19 mouse cellular contexts compared by ENCODE assay signal in the genomic region with DNA sequence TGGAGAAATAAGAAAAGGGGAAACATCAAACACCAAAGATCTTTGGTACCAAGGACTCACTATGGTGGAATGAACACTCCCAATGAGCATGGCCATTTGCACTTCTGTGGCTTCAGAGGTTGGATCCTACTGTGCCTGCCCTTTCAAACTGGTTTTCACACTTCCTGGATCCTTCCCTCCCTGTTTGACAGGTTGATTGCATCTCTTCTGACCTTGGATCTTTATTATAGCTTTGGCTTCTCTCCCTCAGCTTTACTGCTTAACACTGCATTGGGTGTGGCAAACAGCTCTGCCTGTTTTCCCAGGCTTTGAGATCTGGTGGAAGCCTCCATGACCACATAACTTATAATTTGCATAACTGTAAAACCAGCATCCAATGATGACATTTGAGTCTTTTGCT. TPM values are rescaled to one million over a fixed set of nuclear protein-coding genes. Genes with fewer than 3 reads are reported as not detected.
DNase-seq lines count a peak whose midpoint lies in the region; ATAC-seq and TF ChIP-seq lines count a peak whose summit lies in the region.
"Had no signal": no experiment of that assay in that cellular context is flagged by ENCODE, and none has a peak within 500 bp of the region (broad histone marks: within the 10 kb centered on the region; RNA-seq: fewer than 3 reads in every experiment).

No protein-coding gene starts in this region.

- no peak overlapping the region for H3K4me2 ChIP-seq in heart, embryonic 12.5 days
- H3K4me2 ChIP-seq in stomach, postnatal 0 days (replicated peaks; ENCODE audit: low read depth): no peak overlapping the region
- H3K4me2 ChIP-seq: embryonic facial prominence, embryonic 12.5 days; midbrain, embryonic 12.5 days had no signal

- H3K27me3 ChIP-seq in heart, embryonic 12.5 days (replicated peaks): no peaks in the 10 kb centered on the region
- no peaks in the 10 kb centered on the region for H3K27me3 ChIP-seq in stomach, postnatal 0 days (ENCODE audit: control insufficient read depth, insufficient read depth, low read length)
- H3K27me3 ChIP-seq: embryonic facial prominence, embryonic 12.5 days; midbrain, embryonic 12.5 days had no signal

- TF ChIP-seq CTCF in stomach, postnatal 0 days (IDR thresholded peaks at IDR 0.05; ENCODE audit: low read depth): no peak

- ATAC-seq in heart, embryonic 12.5 days (ENCODE audit: insufficient number of reproducible peaks, low FRiP score): no peak
- no peak for ATAC-seq in stomach, postnatal 0 days (ENCODE audit: low FRiP score, low TSS enrichment)
- ATAC-seq: forebrain, embryonic 16.5 days; hindbrain, embryonic 16.5 days had no signal

- no peak overlapping the region for H3K4me3 ChIP-seq in heart, embryonic 12.5 days
- H3K4me3 ChIP-seq in stomach, postnatal 0 days (ENCODE audit: low read depth, low read length): no peak overlapping the region
- H3K4me3 ChIP-seq: embryonic facial prominence, embryonic 12.5 days; heart, adult 2 months; midbrain, embryonic 12.5 days had no signal

- no peaks in the 10 kb centered on the region for H3K4me1 ChIP-seq in heart, embryonic 12.5 days (replicated peaks)
- H3K4me1 ChIP-seq in stomach, postnatal 0 days (replicated peaks; ENCODE audit: control insufficient read depth, insufficient read depth): no peaks in the 10 kb centered on the region
- H3K4me1 ChIP-seq: embryonic facial prominence, embryonic 12.5 days; midbrain, embryonic 12.5 days had no signal

- TF ChIP-seq EP300 in stomach, postnatal 0 days (optimal IDR thresholded peaks at IDR 0.05): no peak

- H3K9me3 ChIP-seq in heart, embryonic 12.5 days (replicated peaks): peaks cover 23% of the 10 kb centered on the region
- peaks cover 13% of the 10 kb centered on the region for H3K9me3 ChIP-seq in stomach, postnatal 0 days (ENCODE audit: control insufficient read depth, low read length)
- H3K9me3 ChIP-seq: G1E had no signal

- peak; percentile 10 to 14 for DNase-seq in heart, adult 9 months (ENCODE audit: low spot score in 2 of 2)
- peak; percentile 5 for DNase-seq in right cerebral cortex, postnatal 25 days
- no peak for DNase-seq in right cerebral cortex, postnatal 4 days
- DNase-seq in R1 (ENCODE audit: low read depth, low spot score) (peak; percentile 56), adipocyte (ENCODE audit: low spot score) (no peak)
- DNase-seq in stomach, postnatal 0 days (ENCODE audit: low spot score): peak; percentile 22
- DNase-seq: adrenal gland, postnatal 14 days; cerebellum, adult 11-12 months; layer of hippocampus, postnatal 36 days; thymus, adult 18-20 months had no signal

- no peak overlapping the region for H3K9ac ChIP-seq in heart, embryonic 12.5 days
- no peak overlapping the region for H3K9ac ChIP-seq in stomach, postnatal 0 days (ENCODE audit: low read length)
- H3K9ac ChIP-seq: embryonic facial prominence, embryonic 12.5 days; liver, embryonic 14.5 days; midbrain, embryonic 12.5 days had no signal

- H3K36me3 ChIP-seq in heart, embryonic 12.5 days: no peaks in the 10 kb centered on the region
- H3K36me3 ChIP-seq in stomach, postnatal 0 days (ENCODE audit: control insufficient read depth, insufficient read depth, low read length): no peaks in the 10 kb centered on the region
- H3K36me3 ChIP-seq: embryonic facial prominence, embryonic 12.5 days; G1E; midbrain, embryonic 12.5 days had no signal

- no peak overlapping the region for H3K27ac ChIP-seq in heart, embryonic 12.5 days (ENCODE audit: poor library complexity, severe bottlenecking)
- H3K27ac ChIP-seq in stomach, postnatal 0 days (replicated peaks): no peak overlapping the region
- H3K27ac ChIP-seq: embryonic facial prominence, embryonic 12.5 days; heart, adult 2 months; kidney, postnatal 0 days; liver, embryonic 14.5 days; midbrain, embryonic 12.5 days had no signal

RNA-seq across cellular contexts. Expression of a gene that starts 6.5 kb away (rescaled TPM):
- polyA plus RNA-seq in heart, embryonic 12.5 days (2016; fragmentation: Nextera tagmentation; extraction: Ambion mirVana): 0.56 and 0.83 TPM in 2 replicates
- polyA plus RNA-seq in stomach, postnatal 0 days (2015; fragmentation: Nextera tagmentation; extraction: Ambion mirVana): 0.54 and 0.84 TPM in 2 replicates
- polyA plus RNA-seq: G1E had no signal

RNA-seq across cellular contexts. Expression of a gene that starts 8.6 kb away (rescaled TPM):
- polyA plus RNA-seq in heart, embryonic 12.5 days (2016; fragmentation: Nextera tagmentation; extraction: Ambion mirVana): 0.22 TPM in 1 of 2 replicates, not detected in the other
- 23.6 and 24.8 TPM in 2 replicates for polyA plus RNA-seq in stomach, postnatal 0 days (2015; fragmentation: Nextera tagmentation; extraction: Ambion mirVana)
- polyA plus RNA-seq: embryonic facial prominence, embryonic 12.5 days; forebrain, embryonic 16.5 days; G1E; heart, adult 2 months; hindbrain, embryonic 16.5 days; midbrain, embryonic 12.5 days had no signal

RNA-seq across cellular contexts. Expression of a gene that starts 14.8 kb away (rescaled TPM):
- 7.6 and 8.4 TPM in 2 replicates for polyA plus RNA-seq in heart, embryonic 12.5 days (2016; fragmentation: Nextera tagmentation; extraction: Ambion mirVana)
- 7.2 and 8.2 TPM in 2 replicates for polyA plus RNA-seq in stomach, postnatal 0 days (2015; fragmentation: Nextera tagmentation; extraction: Ambion mirVana)
- polyA plus RNA-seq: G1E had no signal

RNA-seq across cellular contexts. Expression of a gene that starts 19.9 kb away (rescaled TPM):
- not detected in 2 replicates for polyA plus RNA-seq in heart, embryonic 12.5 days (2016; fragmentation: Nextera tagmentation; extraction: Ambion mirVana)
- polyA plus RNA-seq in stomach, postnatal 0 days (2015; fragmentation: Nextera tagmentation; extraction: Ambion mirVana): 0.12 TPM in 1 of 2 replicates, not detected in the other
- polyA plus RNA-seq: embryonic facial prominence, embryonic 12.5 days; forebrain, embryonic 16.5 days; G1E; heart, adult 2 months; hindbrain, embryonic 16.5 days had no signal

RNA-seq across cellular contexts. Expression of a gene that starts 54.5 kb away (rescaled TPM):
- not detected in 2 replicates for polyA plus RNA-seq in heart, embryonic 12.5 days (2016; fragmentation: Nextera tagmentation; extraction: Ambion mirVana)
- polyA plus RNA-seq in stomach, postnatal 0 days (2015; fragmentation: Nextera tagmentation; extraction: Ambion mirVana): not detected in 2 replicates
- polyA plus RNA-seq: embryonic facial prominence, embryonic 12.5 days; forebrain, embryonic 16.5 days; G1E; heart, adult 2 months; hindbrain, embryonic 16.5 days; kidney, postnatal 0 days; midbrain, embryonic 12.5 days had no signal

Comparison
In these comparisons a context has a peak if more than half of its experiments do, and no peak if none do; other contexts are left out.
1. DNase-seq: peak in heart, adult 9 months (2 of 2), right cerebral cortex, postnatal 25 days (single experiment), R1 (single experiment) and stomach, postnatal 0 days (single experiment); none in right cerebral cortex, postnatal 4 days (single experiment) and adipocyte (single experiment).
2. RNA of a gene that starts 8.6 kb away (polyA plus RNA-seq): 23.6 to 24.8 TPM in stomach, postnatal 0 days; 0.22 TPM in heart, embryonic 12.5 days; every median in the first group is over 10 times any median in the second.